Mouse (Mus musculus) bone marrow, adult 2 months (tissue): Measurements from ENCODE around the gene Fam81a.

ENCODE experiments used
- CTCF ChIP-seq: fragments of 200-500 bp; IDR thresholded peaks from 2 replicates; pipeline ENCODE4 v1.5.1; 2011; ENCODE audit warnings: low read length, control low read depth; ENCODE audit not compliant: control insufficient read depth, insufficient read depth
- POLR2A ChIP-seq: fragments of 200-500 bp; IDR thresholded peaks from 2 replicates; pipeline ENCODE4 v1.6.1; 2011; ENCODE audit warnings: low read depth, mild to moderate bottlenecking, control low read depth, low read length, borderline replicate concordance; ENCODE audit not compliant: control insufficient read depth

DNA sequence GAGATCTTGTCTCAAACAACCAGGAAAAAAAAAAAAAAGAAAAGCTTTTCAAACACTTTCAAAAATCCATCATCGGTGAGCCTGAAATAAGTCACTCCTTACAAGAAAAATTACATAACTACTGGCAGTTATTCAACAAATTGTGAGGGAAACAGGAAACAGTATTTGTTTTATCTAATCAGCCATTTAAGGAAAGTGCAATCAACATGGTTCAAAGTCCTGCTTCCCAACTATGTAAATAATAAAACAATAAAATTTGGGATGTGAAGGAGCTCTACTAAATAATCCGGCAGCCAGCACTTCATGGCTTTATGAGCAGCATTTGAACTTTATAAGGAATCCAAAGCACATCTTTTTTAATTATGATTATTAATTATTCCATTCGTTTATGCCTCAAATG is 80.3 kb downstream of the Fam81a start:
- TF ChIP-seq CTCF (no peak), POLR2A (no peak)
